28 mouse cellular contexts compared by ENCODE assay signal in genomic region chr9:21340411-21340810, GRCm38 (mm10). TPM values are rescaled to one million over a fixed set of nuclear protein-coding genes. Genes with fewer than 3 reads are reported as not detected.
DNase-seq lines count a peak whose midpoint lies in the region; ATAC-seq and TF ChIP-seq lines count a peak whose summit lies in the region.
"Had no signal": no experiment of that assay in that cellular context is flagged by ENCODE, and none has a peak within 500 bp of the region (broad histone marks: within the 10 kb centered on the region; RNA-seq: fewer than 3 reads in every experiment).

No protein-coding gene starts in this region.

- no peak for TF ChIP-seq CTCF in lung, adult 2 months (IDR thresholded peaks at IDR 0.05; ENCODE audit: insufficient read depth, low read length)

- no peaks in the 10 kb centered on the region for H3K27me3 ChIP-seq in stomach, embryonic 14.5 days (ENCODE audit: control insufficient read depth, insufficient read depth, low read length)
- H3K27me3 ChIP-seq in kidney, embryonic 16.5 days (ENCODE audit: insufficient read depth, low read length): no peaks in the 10 kb centered on the region
- H3K27me3 ChIP-seq: CH12.LX; embryonic facial prominence, embryonic 12.5 days; forebrain, embryonic 15.5 days; liver, embryonic 15.5 days; neural tube, embryonic 12.5 days had no signal

- no peak overlapping the region for H3K4me3 ChIP-seq in lung, adult 2 months (replicated peaks; ENCODE audit: extremely low read depth, low read depth, low read length)
- no peak overlapping the region for H3K4me3 ChIP-seq in stomach, embryonic 14.5 days (ENCODE audit: low read depth, low read length)
- no peak overlapping the region for H3K4me3 ChIP-seq in kidney, embryonic 16.5 days (ENCODE audit: low read length)
- H3K4me3 ChIP-seq: embryonic facial prominence, embryonic 12.5 days; forebrain, embryonic 10.5 days; forebrain, embryonic 15.5 days; limb, embryonic 12.5 days; liver, embryonic 15.5 days; midbrain, embryonic 10.5 days; neural tube, embryonic 12.5 days had no signal

- no peaks in the 10 kb centered on the region; the same call in 1 of the 2 replicates for H3K4me1 ChIP-seq in lung, adult 2 months (ENCODE audit: control insufficient read depth, insufficient read depth, low read length)
- no peaks in the 10 kb centered on the region for H3K4me1 ChIP-seq in stomach, embryonic 14.5 days (ENCODE audit: control insufficient read depth, insufficient read depth, low read length)
- peaks cover 5% of the 10 kb centered on the region; the same call in 1 of the 2 replicates for H3K4me1 ChIP-seq in kidney, embryonic 16.5 days (ENCODE audit: insufficient read depth, low read length)
- H3K4me1 ChIP-seq: forebrain, embryonic 15.5 days; liver, embryonic 15.5 days had no signal

- peak; percentile 50 to 71 for DNase-seq in lung, adult 18-20 months
- DNase-seq in lung, adult 2 months: no peak
- DNase-seq in 3T3-L1 (ENCODE audit: low read depth, low spot score) (peak; percentile 25), NIH3T3 (ENCODE audit: low read depth) (peak; percentile 54)
- DNase-seq in thymus, adult 18-20 months: no peak
- DNase-seq: adrenal gland, postnatal 14 days; cerebellum, adult 11-12 months; cerebellum, adult 9-11 months; embryo, embryonic 11 days; kidney, adult 9 months; kidney, postnatal 14 days; right cerebral cortex, adult 18-20 months; spleen, adult 18-20 months; thymus, postnatal 25 days had no signal

- 44% methylated on average over 4 of the region's 4 CpGs for WGBS in lung, adult 2 months
- 60% methylated on average over 4 of the region's 4 CpGs for WGBS in stomach, embryonic 14.5 days
- 86% methylated on average over 4 of the region's 4 CpGs for WGBS in kidney, embryonic 16.5 days

- H3K27ac ChIP-seq in stomach, embryonic 14.5 days (ENCODE audit: low read length): no peak overlapping the region
- no peak overlapping the region for H3K27ac ChIP-seq in kidney, embryonic 16.5 days (ENCODE audit: low read length)
- H3K27ac ChIP-seq: embryonic facial prominence, embryonic 12.5 days; forebrain, embryonic 10.5 days; forebrain, embryonic 15.5 days; hindbrain, embryonic 14.5 days; limb, embryonic 12.5 days; liver, embryonic 15.5 days; midbrain, embryonic 10.5 days; neural tube, embryonic 12.5 days had no signal

- no peak overlapping the region for H3K4me2 ChIP-seq in stomach, embryonic 14.5 days (replicated peaks; ENCODE audit: low read depth, low read length)
- H3K4me2 ChIP-seq in kidney, embryonic 16.5 days (replicated peaks; ENCODE audit: low read depth, low read length): no peak overlapping the region
- H3K4me2 ChIP-seq: embryonic facial prominence, embryonic 12.5 days; forebrain, embryonic 15.5 days; hindbrain, embryonic 14.5 days; limb, embryonic 12.5 days; liver, embryonic 15.5 days; neural tube, embryonic 12.5 days had no signal

- H3K36me3 ChIP-seq in stomach, embryonic 14.5 days (ENCODE audit: control insufficient read depth, insufficient read depth, low read length): peaks cover 39% of the 10 kb centered on the region
- peaks cover 19% of the 10 kb centered on the region for H3K36me3 ChIP-seq in kidney, embryonic 16.5 days (ENCODE audit: insufficient read depth, low read length)

- H3K9me3 ChIP-seq in stomach, embryonic 14.5 days (ENCODE audit: control insufficient read depth, low read depth, low read length): no peaks in the 10 kb centered on the region
- H3K9me3 ChIP-seq in kidney, embryonic 16.5 days (ENCODE audit: low read length): no peaks in the 10 kb centered on the region
- H3K9me3 ChIP-seq: embryonic facial prominence, embryonic 12.5 days; forebrain, embryonic 10.5 days; forebrain, embryonic 15.5 days; limb, embryonic 12.5 days; liver, embryonic 15.5 days; midbrain, embryonic 10.5 days; neural tube, embryonic 12.5 days had no signal

- no peak overlapping the region for H3K9ac ChIP-seq in stomach, embryonic 14.5 days (replicated peaks; ENCODE audit: low read depth, low read length)
- H3K9ac ChIP-seq in kidney, embryonic 16.5 days (replicated peaks; ENCODE audit: low read length): no peak overlapping the region
- H3K9ac ChIP-seq: embryonic facial prominence, embryonic 12.5 days; forebrain, embryonic 15.5 days; hindbrain, embryonic 14.5 days; limb, embryonic 12.5 days; liver, embryonic 15.5 days; neural tube, embryonic 12.5 days had no signal

- no peak for TF ChIP-seq POLR2A in lung, adult 2 months (IDR thresholded peaks at IDR 0.05; ENCODE audit: borderline replicate concordance, extremely low read depth, low read depth, low read length)

- ATAC-seq in stomach, embryonic 14.5 days (ENCODE audit: insufficient number of reproducible peaks, insufficient read depth, low FRiP score, low read depth): peak; percentile 47; the same call in 1 of the 2 replicates
- ATAC-seq in kidney, embryonic 16.5 days (ENCODE audit: low FRiP score, low TSS enrichment): no peak
- ATAC-seq: forebrain, embryonic 15.5 days; intestine, postnatal 0 days; midbrain, embryonic 16.5 days had no signal

RNA-seq across cellular contexts. Expression of gene Slc44a2, which starts 19.9 kb away (rescaled TPM):
- 192 and 271 TPM in 2 replicates for polyA plus RNA-seq in lung, adult 2 months (2012; rRNA removed)
- 122 and 125 TPM in 2 replicates for polyA plus RNA-seq in stomach, embryonic 14.5 days (2014; fragmentation: Nextera tagmentation; extraction: Ambion mirVana)
- polyA plus RNA-seq in kidney, embryonic 16.5 days (2015; fragmentation: Nextera tagmentation; extraction: Ambion mirVana): 116 and 122 TPM in 2 replicates

RNA-seq across cellular contexts. Expression of gene Ilf3, which starts 27.3 kb away (rescaled TPM):
- polyA plus RNA-seq in lung, adult 2 months (2012; rRNA removed): 31.8 and 35.2 TPM in 2 replicates
- polyA plus RNA-seq in stomach, embryonic 14.5 days (2014; fragmentation: Nextera tagmentation; extraction: Ambion mirVana): 184 and 193 TPM in 2 replicates
- polyA plus RNA-seq in kidney, embryonic 16.5 days (2015; fragmentation: Nextera tagmentation; extraction: Ambion mirVana): 208 and 220 TPM in 2 replicates

RNA-seq across cellular contexts. Expression of gene Ap1m2, which starts 28.3 kb away (rescaled TPM):
- polyA plus RNA-seq in lung, adult 2 months (2012; rRNA removed): 21.4 and 33.9 TPM in 2 replicates
- polyA plus RNA-seq in stomach, embryonic 14.5 days (2014; fragmentation: Nextera tagmentation; extraction: Ambion mirVana): 54.4 and 55.8 TPM in 2 replicates
- 45.2 and 48.9 TPM in 2 replicates for polyA plus RNA-seq in kidney, embryonic 16.5 days (2015; fragmentation: Nextera tagmentation; extraction: Ambion mirVana)
- polyA plus RNA-seq: C2C12 had no signal

RNA-seq across cellular contexts. Expression of gene Cdkn2d, which starts 49.2 kb away (rescaled TPM):
- 33.5 and 34.7 TPM in 2 replicates for polyA plus RNA-seq in lung, adult 2 months (2012; rRNA removed)
- polyA plus RNA-seq in stomach, embryonic 14.5 days (2014; fragmentation: Nextera tagmentation; extraction: Ambion mirVana): 47.4 and 48.5 TPM in 2 replicates
- polyA plus RNA-seq in kidney, embryonic 16.5 days (2015; fragmentation: Nextera tagmentation; extraction: Ambion mirVana): 50.9 and 51.7 TPM in 2 replicates

RNA-seq across cellular contexts. Expression of gene Kri1, which starts 52.6 kb away (rescaled TPM):
- polyA plus RNA-seq in lung, adult 2 months (2012; rRNA removed): 16.9 and 21.5 TPM in 2 replicates
- polyA plus RNA-seq in stomach, embryonic 14.5 days (2014; fragmentation: Nextera tagmentation; extraction: Ambion mirVana): 14.1 and 14.7 TPM in 2 replicates
- 14.6 and 20.0 TPM in 2 replicates for polyA plus RNA-seq in kidney, embryonic 16.5 days (2015; fragmentation: Nextera tagmentation; extraction: Ambion mirVana)

Comparison
In these comparisons a context has a peak if more than half of its experiments do, and no peak if none do; other contexts are left out.
1. DNase-seq: peak in lung, adult 18-20 months (2 of 2), 3T3-L1 (single experiment) and NIH3T3 (single experiment); none in lung, adult 2 months (single experiment) and thymus, adult 18-20 months (0 of 2).